Mouse (Mus musculus) myocyte (in vitro differentiated cells): Measurements from ENCODE around the gene Spata17.

Experiments
- MAX ChIP-seq: IDR thresholded peaks from one replicate; pipeline ENCODE4 v1.6.1; 2011; ENCODE audit warnings: low read depth, mild to moderate bottlenecking, control low read depth
- MYOD1 ChIP-seq, 3 experiments: IDR thresholded peaks; one replicate each; pipeline ENCODE4 v1.6.1; 2011; ENCODE audit warnings: control low read depth in 2 of 3, low read depth in 2 of 3, mild to moderate bottlenecking in 2 of 3, moderate library complexity in 1 of 3; ENCODE audit not compliant: insufficient read length in 2 of 3, control insufficient read depth in 1 of 3
- MYOG ChIP-seq, 3 experiments: IDR thresholded peaks; one replicate each; pipeline ENCODE4 v1.6.1; 2011; ENCODE audit warnings: control low read depth in 2 of 3, low read depth in 2 of 3, mild to moderate bottlenecking in 2 of 3; ENCODE audit not compliant: insufficient read length in 2 of 3, control insufficient read depth in 1 of 3, insufficient read depth in 1 of 3
- POLR2A ChIP-seq: IDR thresholded peaks from one replicate; pipeline ENCODE4 v1.6.1; 2011; ENCODE audit warnings: low read depth, mild to moderate bottlenecking, control low read depth, moderate library complexity; ENCODE audit not compliant: insufficient read length
- POLR2AphosphoS2 ChIP-seq: IDR thresholded peaks from one replicate; pipeline ENCODE4 v1.6.1; 2011; ENCODE audit warnings: low read depth, control low read depth; ENCODE audit not compliant: insufficient read length
- REST ChIP-seq: IDR thresholded peaks from one replicate; pipeline ENCODE4 v1.6.1; 2011; ENCODE audit warnings: mild to moderate bottlenecking, control low read depth, moderate library complexity; ENCODE audit not compliant: insufficient read depth, insufficient read length
- TCF12 ChIP-seq: IDR thresholded peaks from one replicate; pipeline ENCODE4 v1.6.1; 2011; ENCODE audit warnings: mild to moderate bottlenecking, control low read depth; ENCODE audit not compliant: poor library complexity, insufficient read depth, severe bottlenecking
- TCF3 ChIP-seq: IDR thresholded peaks from one replicate; pipeline ENCODE4 v1.6.1; 2011; ENCODE audit warnings: low read depth, control low read depth; ENCODE audit not compliant: insufficient read length
- USF1 ChIP-seq: IDR thresholded peaks from one replicate; pipeline ENCODE4 v1.6.1; 2011; ENCODE audit warnings: low read depth, mild to moderate bottlenecking, control low read depth, moderate library complexity

GRCm38 (mm10) chr1:187235161-187235560 lies 19.9 kb upstream of the Spata17 start:
- TF ChIP-seq POLR2A (no peak), POLR2AphosphoS2 (no peak), MYOG (IDR thresholded peaks at IDR 0.05; ENCODE audit: control insufficient read depth in 1 of 3, insufficient read depth in 1 of 3, insufficient read length in 2 of 3, low read depth in 2 of 3) (no peak), TCF12 (no peak), TCF3 (no peak), MAX (no peak), MYOD1 (IDR thresholded peaks at IDR 0.05; ENCODE audit: control insufficient read depth in 1 of 3, insufficient read length in 2 of 3, low read depth in 2 of 3) (no peak), REST (no peak), USF1 (no peak)
